Mouse (Mus musculus): ENCODE measurements at regions not wholly inside any gene's neighbourhood (a gene's known extent, or its start where the extent isn't known, plus 50 kb on each side); places are given as distances from the start of the nearest gene placed in this dataset.

DNA sequence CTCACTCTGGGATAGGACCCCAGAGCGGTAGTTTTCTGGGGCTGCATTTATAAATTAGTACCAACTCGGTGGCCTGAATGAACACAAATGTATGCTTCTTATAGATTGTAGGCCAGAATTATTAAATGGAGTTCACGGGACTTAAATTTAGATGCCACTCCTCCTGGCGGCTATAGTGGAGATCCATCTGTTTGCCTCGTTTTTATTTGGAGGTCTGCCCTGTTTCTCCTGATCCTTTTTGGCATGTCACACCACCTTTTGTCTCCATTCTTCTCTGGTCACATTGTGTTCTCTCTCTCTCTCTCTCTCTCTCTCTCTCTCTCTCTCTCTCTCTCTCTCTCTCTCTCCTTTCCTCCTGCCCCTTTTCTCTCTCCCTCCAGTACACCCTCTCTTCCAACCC, 217.5 kb downstream of the Pik3r1 start:
- Histone ChIP-seq H3K4me3 (ENCODE audit: low read depth, low read length) (no peak overlapping the region), H3K4me2 (ENCODE audit: low read depth, low read length) (no peak overlapping the region), H3K36me3 (ENCODE audit: control insufficient read depth, insufficient read depth, low read length) (no peaks in the 10 kb centered on the region), H3K4me1 (ENCODE audit: control insufficient read depth, insufficient read depth, low read length) (no peaks in the 10 kb centered on the region), H3K27ac (ENCODE audit: low read depth, low read length) (no peak overlapping the region), H3K9ac (replicated peaks; ENCODE audit: low read depth, low read length) (no peak overlapping the region), H3K27me3 (ENCODE audit: control insufficient read depth, insufficient read depth, low read length) (no peaks in the 10 kb centered on the region), H3K9me3 (ENCODE audit: control insufficient read depth, low read length) (no peaks in the 10 kb centered on the region)
- 81% methylated on average over 5 of the region's 5 CpGs for WGBS
- no peak for ATAC-seq (ENCODE audit: low read depth)

DNA sequence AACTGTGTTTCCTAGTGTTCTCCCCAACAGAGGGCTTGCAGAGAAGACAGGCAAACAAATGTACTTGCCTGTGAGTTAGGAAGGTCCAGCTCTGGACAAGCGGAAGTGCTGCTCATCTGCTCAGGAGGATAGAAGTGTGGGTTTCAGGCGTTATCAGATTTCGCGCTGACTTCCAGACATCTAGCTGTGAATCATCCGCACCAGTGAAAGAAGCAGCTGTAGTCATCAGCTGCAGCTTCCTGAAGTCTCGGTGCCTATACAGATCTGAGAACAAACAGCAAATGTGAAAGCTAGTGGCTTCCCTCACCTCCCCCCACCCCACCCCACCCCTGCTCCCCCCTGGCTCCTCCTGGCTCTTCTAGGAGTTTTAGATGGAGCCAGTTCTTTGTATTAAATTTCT, 220.1 kb downstream of the Pik3r1 start:
- Histone ChIP-seq H3K9me3 (ENCODE audit: control insufficient read depth, low read length) (no peaks in the 10 kb centered on the region), H3K4me3 (ENCODE audit: low read depth, low read length) (no peak overlapping the region), H3K4me2 (ENCODE audit: low read depth, low read length) (no peak overlapping the region), H3K27me3 (ENCODE audit: control insufficient read depth, insufficient read depth, low read length) (no peaks in the 10 kb centered on the region), H3K9ac (replicated peaks; ENCODE audit: low read depth, low read length) (no peak overlapping the region), H3K36me3 (ENCODE audit: control insufficient read depth, insufficient read depth, low read length) (no peaks in the 10 kb centered on the region), H3K4me1 (ENCODE audit: control insufficient read depth, insufficient read depth, low read length) (no peaks in the 10 kb centered on the region), H3K27ac (ENCODE audit: low read depth, low read length) (no peak overlapping the region)
- ATAC-seq (ENCODE audit: low read depth): no peak
- 48% methylated on average over 6 of the region's 6 CpGs for WGBS

DNA sequence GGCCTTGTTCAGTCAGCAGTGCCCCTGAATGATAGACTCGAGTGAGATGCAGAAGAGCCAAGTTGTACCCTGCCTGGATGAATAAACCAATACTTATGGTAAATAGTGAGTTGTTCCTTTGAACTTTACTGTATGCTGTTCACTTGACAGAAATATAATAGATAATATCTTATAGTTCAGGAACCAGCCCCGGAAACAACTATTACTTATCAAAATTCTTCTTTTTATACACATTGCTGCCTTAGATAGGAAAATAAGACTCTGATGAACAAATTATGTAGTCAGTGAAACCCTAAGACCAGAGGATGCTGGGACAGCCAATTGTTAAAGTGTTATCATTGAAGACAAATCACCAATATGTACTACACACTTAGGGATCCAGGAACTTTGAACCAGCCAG, 220.7 kb downstream of the Pik3r1 start:
- WGBS: 88% methylated on average over 2 of the region's 2 CpGs
- H3K27me3 ChIP-seq (ENCODE audit: control insufficient read depth, insufficient read depth, low read length): no peaks in the 10 kb centered on the region
- no peaks in the 10 kb centered on the region for H3K36me3 ChIP-seq (ENCODE audit: control insufficient read depth, insufficient read depth, low read length)
- no peak overlapping the region for H3K4me2 ChIP-seq (ENCODE audit: low read depth, low read length)
- no peak for ATAC-seq (ENCODE audit: low read depth)
- no peak overlapping the region for H3K9ac ChIP-seq (replicated peaks; ENCODE audit: low read depth, low read length)
- no peak overlapping the region for H3K27ac ChIP-seq (ENCODE audit: low read depth, low read length)
- H3K4me1 ChIP-seq (ENCODE audit: control insufficient read depth, insufficient read depth, low read length): no peaks in the 10 kb centered on the region
- H3K9me3 ChIP-seq (ENCODE audit: control insufficient read depth, low read length): no peaks in the 10 kb centered on the region
- no peak overlapping the region for H3K4me3 ChIP-seq (ENCODE audit: low read depth, low read length)

DNA sequence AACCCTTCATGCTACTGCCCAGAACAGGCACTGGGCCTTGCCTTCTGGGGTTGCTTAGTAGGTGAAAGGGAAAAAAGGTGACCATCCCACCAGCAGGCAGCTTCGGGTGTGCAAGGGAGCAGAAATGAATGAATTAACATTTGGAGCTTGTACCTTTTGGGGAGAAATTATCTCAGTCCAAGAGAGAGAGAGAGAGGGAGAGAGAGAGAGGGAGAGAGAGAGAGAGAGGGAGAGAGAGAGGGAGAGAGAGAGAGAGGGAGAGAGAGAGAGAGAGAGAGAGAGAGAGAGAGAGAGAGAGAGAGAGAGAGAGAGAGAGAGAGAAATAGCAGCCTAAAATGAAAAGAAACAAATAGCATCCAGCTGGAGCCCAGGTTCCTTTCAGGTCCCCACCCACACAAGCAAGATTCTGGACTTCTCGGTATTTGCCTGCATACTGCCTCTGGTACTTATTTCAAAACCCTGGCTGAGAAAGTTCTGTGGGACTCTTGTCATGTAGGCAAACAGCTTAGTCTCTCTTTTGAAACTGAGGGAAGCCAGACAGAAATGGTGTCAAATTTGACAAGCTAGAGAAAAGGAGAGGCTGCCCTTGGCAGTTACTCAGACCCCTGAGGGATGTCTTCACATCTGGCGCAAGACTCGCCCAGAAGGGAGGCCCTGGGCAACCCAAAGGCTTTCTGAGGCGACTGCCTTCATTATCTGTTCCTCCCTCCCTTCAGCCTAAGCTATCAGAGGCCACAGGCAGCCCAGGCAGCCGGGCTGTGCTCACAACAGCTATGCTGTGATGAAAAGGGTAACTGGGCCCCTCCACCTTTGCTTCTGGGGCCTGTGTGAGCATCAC, 222.5 kb downstream of the Pik3r1 start:
- no peak overlapping the region for H3K4me2 ChIP-seq (ENCODE audit: low read depth, low read length)
- no peak for ATAC-seq (ENCODE audit: low read depth)
- H3K9ac ChIP-seq (replicated peaks; ENCODE audit: low read depth, low read length): no peak overlapping the region
- no peaks in the 10 kb centered on the region for H3K4me1 ChIP-seq (ENCODE audit: control insufficient read depth, insufficient read depth, low read length)
- no peaks in the 10 kb centered on the region for H3K36me3 ChIP-seq (ENCODE audit: control insufficient read depth, insufficient read depth, low read length)
- no peaks in the 10 kb centered on the region for H3K27me3 ChIP-seq (ENCODE audit: control insufficient read depth, insufficient read depth, low read length)
- H3K27ac ChIP-seq (ENCODE audit: low read depth, low read length): no peak overlapping the region
- no peak overlapping the region for H3K4me3 ChIP-seq (ENCODE audit: low read depth, low read length)
- no peaks in the 10 kb centered on the region for H3K9me3 ChIP-seq (ENCODE audit: control insufficient read depth, low read length)
- 52% methylated on average over 6 of the region's 6 CpGs for WGBS

DNA sequence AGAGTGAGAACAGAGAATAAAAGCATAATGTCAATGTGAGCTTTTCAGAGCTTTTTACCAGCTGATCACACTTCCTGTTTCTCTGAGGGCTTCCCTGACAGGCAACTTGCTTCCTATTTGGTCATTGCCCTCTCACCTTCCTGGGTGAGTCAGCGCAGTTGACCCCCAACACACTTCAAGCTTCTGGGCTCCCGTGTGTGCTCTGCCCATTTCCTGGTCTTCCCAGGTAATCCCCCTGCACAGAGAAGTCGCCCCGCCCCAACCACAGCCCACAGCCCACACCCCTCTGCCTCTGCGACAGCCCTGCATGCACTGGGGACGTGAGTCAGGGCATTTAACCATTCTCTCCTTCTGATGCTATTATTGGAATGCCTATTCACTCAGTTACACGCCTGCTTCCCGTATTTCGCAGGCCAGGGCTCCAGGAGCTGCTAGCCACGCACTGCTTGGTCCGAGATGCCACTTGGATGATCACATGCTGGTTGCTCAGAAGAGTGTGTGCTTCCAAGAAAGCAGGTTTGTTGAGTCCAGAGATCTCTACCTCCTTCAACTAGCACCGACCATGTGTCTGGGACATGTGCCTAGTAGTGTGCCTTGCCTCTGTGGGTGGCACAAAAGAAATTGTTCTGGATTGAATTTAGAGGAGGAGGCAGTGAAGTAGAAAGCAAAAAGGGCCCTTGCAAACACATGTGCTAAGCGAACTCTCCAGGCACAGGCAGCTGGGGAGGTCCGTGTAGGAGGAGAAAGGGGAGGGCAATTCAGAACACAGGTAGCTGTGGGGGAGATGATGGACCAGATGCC, 227.4 kb downstream of the Pik3r1 start:
- Histone ChIP-seq H3K27ac (ENCODE audit: low read depth, low read length) (no peak overlapping the region), H3K27me3 (ENCODE audit: control insufficient read depth, insufficient read depth, low read length) (no peaks in the 10 kb centered on the region), H3K9me3 (ENCODE audit: control insufficient read depth, low read length) (no peaks in the 10 kb centered on the region), H3K4me3 (ENCODE audit: low read depth, low read length) (no peak overlapping the region), H3K4me2 (ENCODE audit: low read depth, low read length) (no peak overlapping the region), H3K36me3 (ENCODE audit: control insufficient read depth, insufficient read depth, low read length) (no peaks in the 10 kb centered on the region), H3K4me1 (ENCODE audit: control insufficient read depth, insufficient read depth, low read length) (no peaks in the 10 kb centered on the region), H3K9ac (replicated peaks; ENCODE audit: low read depth, low read length) (no peak overlapping the region)
- 54% methylated on average over 14 of the region's 14 CpGs for WGBS
- ATAC-seq (ENCODE audit: low read depth): no peak

DNA sequence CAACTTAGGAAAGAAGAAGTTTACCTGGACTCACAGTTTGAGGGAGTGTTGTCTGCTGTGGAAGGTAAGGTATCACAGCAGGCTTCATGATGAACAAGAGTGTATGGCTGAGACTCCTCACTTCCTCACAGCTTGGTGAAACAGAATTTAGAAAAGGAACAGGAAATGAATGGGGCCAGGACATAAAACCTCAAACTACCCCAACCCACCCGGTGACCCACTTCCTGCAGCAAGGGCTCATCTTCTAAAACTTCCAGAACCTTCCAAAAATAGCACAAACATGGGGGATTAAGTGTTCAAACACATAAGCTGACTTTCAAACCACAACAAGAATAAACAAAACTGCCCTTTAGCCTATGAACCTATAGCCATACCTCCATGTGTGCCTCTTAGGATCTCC, 229.9 kb downstream of the Pik3r1 start:
- H3K36me3 ChIP-seq (ENCODE audit: control insufficient read depth, insufficient read depth, low read length): no peaks in the 10 kb centered on the region
- 94% methylated on average over 1 of the region's 1 CpGs for WGBS
- H3K27me3 ChIP-seq (ENCODE audit: control insufficient read depth, insufficient read depth, low read length): no peaks in the 10 kb centered on the region
- no peak overlapping the region for H3K9ac ChIP-seq (replicated peaks; ENCODE audit: low read depth, low read length)
- H3K9me3 ChIP-seq (ENCODE audit: control insufficient read depth, low read length): no peaks in the 10 kb centered on the region
- ATAC-seq (ENCODE audit: low read depth): no peak
- H3K4me1 ChIP-seq (ENCODE audit: control insufficient read depth, insufficient read depth, low read length): peaks cover 5% of the 10 kb centered on the region
- H3K4me3 ChIP-seq (ENCODE audit: low read depth, low read length): no peak overlapping the region
- no peak overlapping the region for H3K4me2 ChIP-seq (ENCODE audit: low read depth, low read length)
- no peak overlapping the region for H3K27ac ChIP-seq (ENCODE audit: low read depth, low read length)

DNA sequence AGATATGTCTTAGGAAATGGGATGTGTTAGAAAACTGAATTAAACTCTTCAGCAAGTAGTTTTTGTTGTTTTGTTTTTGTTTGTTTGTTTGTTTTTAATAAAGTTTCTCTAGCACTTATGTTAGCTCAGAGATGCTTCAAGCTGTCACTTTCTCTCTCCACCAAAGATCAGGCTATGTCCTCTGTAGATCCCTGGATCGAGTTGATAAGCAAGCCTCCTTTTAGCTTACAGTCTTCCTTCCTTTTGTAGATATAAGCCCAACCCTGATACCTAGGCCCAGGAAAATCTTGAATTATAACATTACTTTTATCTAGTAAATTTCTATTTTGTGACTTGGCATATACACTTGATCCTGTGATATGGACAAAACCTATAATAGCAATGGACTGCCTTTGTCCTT, 232.0 kb downstream of the Pik3r1 start:
- Histone ChIP-seq H3K9me3 (ENCODE audit: control insufficient read depth, low read length) (no peaks in the 10 kb centered on the region), H3K36me3 (ENCODE audit: control insufficient read depth, insufficient read depth, low read length) (no peaks in the 10 kb centered on the region), H3K27ac (ENCODE audit: low read depth, low read length) (no peak overlapping the region), H3K9ac (replicated peaks; ENCODE audit: low read depth, low read length) (no peak overlapping the region), H3K4me1 (ENCODE audit: control insufficient read depth, insufficient read depth, low read length) (peaks cover 5% of the 10 kb centered on the region), H3K4me3 (ENCODE audit: low read depth, low read length) (no peak overlapping the region), H3K27me3 (ENCODE audit: control insufficient read depth, insufficient read depth, low read length) (no peaks in the 10 kb centered on the region), H3K4me2 (ENCODE audit: low read depth, low read length) (no peak overlapping the region)
- no peak for ATAC-seq (ENCODE audit: low read depth)
- WGBS: 97% methylated on average over 1 of the region's 1 CpGs

DNA sequence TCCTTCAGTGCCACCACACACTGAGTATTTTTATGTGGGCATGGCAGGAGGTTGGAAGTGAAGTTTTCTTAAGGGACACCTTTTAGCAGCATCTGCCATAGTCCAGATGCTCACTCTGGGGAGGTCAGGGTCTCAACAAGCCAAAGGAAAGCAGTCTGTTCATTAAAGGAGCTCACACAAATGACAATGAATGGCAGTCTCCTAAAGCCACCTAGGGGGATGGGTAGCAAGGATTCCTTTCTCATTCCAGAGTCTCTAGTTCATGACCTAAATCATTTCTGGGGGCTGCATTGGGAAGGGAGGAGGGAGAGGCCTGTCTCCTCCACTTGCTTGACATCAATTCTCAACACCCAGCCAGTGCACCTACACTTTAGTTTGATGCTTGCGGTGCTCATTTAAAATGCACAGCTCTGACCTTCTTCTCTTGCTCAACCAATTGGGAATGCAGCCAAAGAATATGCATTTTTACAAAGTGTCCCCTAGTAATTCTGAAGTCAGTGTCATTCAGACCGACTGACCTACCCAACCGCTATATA, 232.6 kb downstream of the Pik3r1 start:
- H3K27ac ChIP-seq (ENCODE audit: low read depth, low read length): no peak overlapping the region
- H3K9ac ChIP-seq (replicated peaks; ENCODE audit: low read depth, low read length): no peak overlapping the region
- no peaks in the 10 kb centered on the region for H3K36me3 ChIP-seq (ENCODE audit: control insufficient read depth, insufficient read depth, low read length)
- no peak for ATAC-seq (ENCODE audit: low read depth)
- peaks cover 5% of the 10 kb centered on the region for H3K4me1 ChIP-seq (ENCODE audit: control insufficient read depth, insufficient read depth, low read length)
- H3K4me3 ChIP-seq (ENCODE audit: low read depth, low read length): no peak overlapping the region
- H3K9me3 ChIP-seq (ENCODE audit: control insufficient read depth, low read length): no peaks in the 10 kb centered on the region
- 82% methylated on average over 3 of the region's 3 CpGs for WGBS
- H3K27me3 ChIP-seq (ENCODE audit: control insufficient read depth, insufficient read depth, low read length): no peaks in the 10 kb centered on the region
- no peak overlapping the region for H3K4me2 ChIP-seq (ENCODE audit: low read depth, low read length)

DNA sequence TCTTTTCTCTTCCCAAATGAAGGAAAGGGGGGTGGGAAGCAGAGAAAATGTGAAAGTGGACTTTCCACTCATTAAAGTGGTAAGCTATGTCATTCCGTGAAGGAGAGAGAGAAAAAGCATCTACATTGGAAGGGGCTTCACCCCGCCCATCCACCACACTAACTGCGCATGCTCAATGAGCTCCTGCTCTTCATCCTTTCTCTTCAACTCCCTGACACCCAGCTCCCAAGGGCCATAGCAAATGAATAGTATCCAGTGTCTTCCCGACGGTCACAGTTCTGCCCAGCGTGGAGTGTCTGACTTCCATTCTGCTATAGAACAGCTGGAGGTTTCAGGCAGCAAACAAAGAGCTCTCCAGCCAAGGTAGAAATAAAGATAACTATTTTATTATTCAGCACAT, 233.5 kb downstream of the Pik3r1 start:
- H3K9ac ChIP-seq (replicated peaks; ENCODE audit: low read depth, low read length): no peak overlapping the region
- 35% methylated on average over 6 of the region's 6 CpGs for WGBS
- H3K36me3 ChIP-seq (ENCODE audit: control insufficient read depth, insufficient read depth, low read length): no peaks in the 10 kb centered on the region
- H3K4me3 ChIP-seq (ENCODE audit: low read depth, low read length): no peak overlapping the region
- H3K27ac ChIP-seq (ENCODE audit: low read depth, low read length): no peak overlapping the region
- H3K4me2 ChIP-seq (ENCODE audit: low read depth, low read length): no peak overlapping the region
- peaks cover 5% of the 10 kb centered on the region for H3K4me1 ChIP-seq (ENCODE audit: control insufficient read depth, insufficient read depth, low read length)
- no peak for ATAC-seq (ENCODE audit: low read depth)
- no peaks in the 10 kb centered on the region for H3K27me3 ChIP-seq (ENCODE audit: control insufficient read depth, insufficient read depth, low read length)
- H3K9me3 ChIP-seq (ENCODE audit: control insufficient read depth, low read length): no peaks in the 10 kb centered on the region
